In genomic region chr14:123751017-123751416, GRCm38 (mm10) we compare ENCODE assay signal across 26 mouse cellular contexts.
A peak's percentile ranks its signal among the peaks of the same experiment; 100 is the strongest.
DNase-seq lines count a peak whose midpoint lies in the region; ATAC-seq and TF ChIP-seq lines count a peak whose summit lies in the region.
"Had no signal": no experiment of that assay in that cellular context is flagged by ENCODE, and none has a peak within 500 bp of the region (broad histone marks: within the 10 kb centered on the region; RNA-seq: fewer than 3 reads in every experiment).

No protein-coding gene starts in this region.

- H3K4me1 ChIP-seq in forebrain, embryonic 14.5 days (ENCODE audit: control insufficient read depth, insufficient read depth, low read length) = no peaks in the 10 kb centered on the region
- no peaks in the 10 kb centered on the region for H3K4me1 ChIP-seq in forebrain, embryonic 11.5 days (replicated peaks; ENCODE audit: control insufficient read depth, insufficient read depth, low read length)
- H3K4me1 ChIP-seq: embryonic facial prominence, embryonic 13.5 days; heart, embryonic 12.5 days; hindbrain, embryonic 13.5 days; limb, embryonic 10.5 days; liver, embryonic 15.5 days had no signal

- no peaks in the 10 kb centered on the region for H3K27me3 ChIP-seq in forebrain, embryonic 14.5 days (replicated peaks; ENCODE audit: control insufficient read depth, insufficient read depth, low read length)
- H3K27me3 ChIP-seq in forebrain, embryonic 11.5 days (ENCODE audit: control insufficient read depth, insufficient read depth, low read length) = no peaks in the 10 kb centered on the region
- H3K27me3 ChIP-seq: embryonic facial prominence, embryonic 13.5 days; heart, embryonic 12.5 days; hindbrain, embryonic 13.5 days; liver, embryonic 15.5 days had no signal

- no peaks in the 10 kb centered on the region for H3K36me3 ChIP-seq in forebrain, embryonic 14.5 days (ENCODE audit: control insufficient read depth, insufficient read depth, low read length)
- H3K36me3 ChIP-seq in forebrain, embryonic 11.5 days (ENCODE audit: control insufficient read depth, insufficient read depth, low read length) = no peaks in the 10 kb centered on the region
- H3K36me3 ChIP-seq: embryonic facial prominence, embryonic 13.5 days; heart, embryonic 12.5 days; hindbrain, embryonic 13.5 days; limb, embryonic 10.5 days; liver, embryonic 15.5 days had no signal

- H3K27ac ChIP-seq in forebrain, embryonic 14.5 days (ENCODE audit: low read depth, low read length) = no peak overlapping the region
- H3K27ac ChIP-seq in forebrain, embryonic 11.5 days (ENCODE audit: low read depth, low read length) = no peak overlapping the region
- H3K27ac ChIP-seq in layer of hippocampus, adult 2 months = no peak overlapping the region
- H3K27ac ChIP-seq: embryonic facial prominence, embryonic 13.5 days; hindbrain, embryonic 13.5 days; limb, embryonic 10.5 days; liver, embryonic 15.5 days; macrophage had no signal

- H3K4me3 ChIP-seq in forebrain, embryonic 14.5 days (ENCODE audit: low read depth, low read length) = no peak overlapping the region
- H3K4me3 ChIP-seq in forebrain, embryonic 11.5 days (ENCODE audit: low read depth, low read length) = no peak overlapping the region
- H3K4me3 ChIP-seq in layer of hippocampus, adult 2 months = no peak overlapping the region
- H3K4me3 ChIP-seq: embryonic facial prominence, embryonic 13.5 days; heart, embryonic 12.5 days; hindbrain, embryonic 13.5 days; limb, embryonic 10.5 days; liver, embryonic 15.5 days had no signal

- no peak overlapping the region for H3K9ac ChIP-seq in forebrain, embryonic 14.5 days (ENCODE audit: low read length)
- no peak overlapping the region for H3K9ac ChIP-seq in forebrain, embryonic 11.5 days (ENCODE audit: low read length)
- H3K9ac ChIP-seq: embryonic facial prominence, embryonic 13.5 days; heart, embryonic 12.5 days; hindbrain, embryonic 13.5 days; liver, embryonic 15.5 days had no signal

- no peak overlapping the region for H3K4me2 ChIP-seq in forebrain, embryonic 14.5 days (ENCODE audit: low read length)
- no peak overlapping the region for H3K4me2 ChIP-seq in forebrain, embryonic 11.5 days (ENCODE audit: low read depth, low read length, severe bottlenecking)
- H3K4me2 ChIP-seq: embryonic facial prominence, embryonic 13.5 days; heart, embryonic 12.5 days; hindbrain, embryonic 13.5 days; liver, embryonic 15.5 days had no signal

- DNase-seq in forebrain, embryonic 14.5 days (ENCODE audit: low spot score) = peak; percentile 34
- no peak for DNase-seq in forebrain, embryonic 11.5 days (ENCODE audit: low spot score)
- DNase-seq in layer of hippocampus, adult 2 months (ENCODE audit: low spot score in 2 of 2) = no peak
- DNase-seq in layer of hippocampus, adult 8-10 months (ENCODE audit: low spot score in 2 of 2) = no peak
- DNase-seq in 3T3-L1 (ENCODE audit: low read depth, low spot score) (peak; percentile 49), NIH3T3 (ENCODE audit: low read depth) (peak; percentile 14)
- DNase-seq in right cerebral cortex, postnatal 14 days = no peak
- DNase-seq: adrenal gland, postnatal 25 days; B cell, adult 2 months; cerebellum, adult 11 months; gastrocnemius, postnatal 14 days; heart, adult 11 months; heart, postnatal 10 days; kidney, adult 8-10 months; kidney, postnatal 4 days; liver; thymus, postnatal 25 days had no signal

- H3K9me3 ChIP-seq in forebrain, embryonic 14.5 days (replicated peaks; ENCODE audit: control insufficient read depth, low read length) = no peaks in the 10 kb centered on the region
- no peaks in the 10 kb centered on the region for H3K9me3 ChIP-seq in forebrain, embryonic 11.5 days (ENCODE audit: control insufficient read depth, low read length)
- H3K9me3 ChIP-seq: embryonic facial prominence, embryonic 13.5 days; heart, embryonic 12.5 days; hindbrain, embryonic 13.5 days; limb, embryonic 10.5 days; liver, embryonic 15.5 days had no signal

- 69% methylated on average over 1 of the region's 1 CpGs for WGBS in forebrain, embryonic 14.5 days
- 68% methylated on average over 1 of the region's 1 CpGs for WGBS in forebrain, embryonic 11.5 days

- TF ChIP-seq CTCF in layer of hippocampus, adult 2 months (conservative IDR thresholded peaks at IDR 0.05) = peak; percentile 79

- no peak for ATAC-seq in forebrain, embryonic 14.5 days
- ATAC-seq in forebrain, embryonic 11.5 days (replicated peaks; ENCODE audit: low FRiP score) = no peak
- no peak for ATAC-seq in erythroblast, adult 5-6 weeks (replicated peaks; ENCODE audit: low FRiP score, poor library complexity, severe bottlenecking)
- ATAC-seq: forebrain, embryonic 16.5 days; inflammation-experienced regulatory T-cells, adult 6 months had no signal

Comparison
In these comparisons a context has a peak if more than half of its experiments do, and no peak if none do; other contexts are left out.
1. DNase-seq: peak in forebrain, embryonic 14.5 days (single experiment), 3T3-L1 (single experiment) and NIH3T3 (single experiment); none in forebrain, embryonic 11.5 days (single experiment), layer of hippocampus, adult 2 months (0 of 2), layer of hippocampus, adult 8-10 months (0 of 2) and right cerebral cortex, postnatal 14 days (single experiment).